Mouse (Mus musculus): ENCODE results near the gene Hrh2. TPM values are rescaled to one million over a fixed set of nuclear protein-coding genes. Genes with fewer than 3 reads are reported as not detected.
A peak's percentile ranks its signal among the peaks of the same experiment; 100 is the strongest.

Hrh2 gene
- total RNA-seq, 2 experiments from 2014 or later, result 1.5 to 7.7 TPM

DNA sequence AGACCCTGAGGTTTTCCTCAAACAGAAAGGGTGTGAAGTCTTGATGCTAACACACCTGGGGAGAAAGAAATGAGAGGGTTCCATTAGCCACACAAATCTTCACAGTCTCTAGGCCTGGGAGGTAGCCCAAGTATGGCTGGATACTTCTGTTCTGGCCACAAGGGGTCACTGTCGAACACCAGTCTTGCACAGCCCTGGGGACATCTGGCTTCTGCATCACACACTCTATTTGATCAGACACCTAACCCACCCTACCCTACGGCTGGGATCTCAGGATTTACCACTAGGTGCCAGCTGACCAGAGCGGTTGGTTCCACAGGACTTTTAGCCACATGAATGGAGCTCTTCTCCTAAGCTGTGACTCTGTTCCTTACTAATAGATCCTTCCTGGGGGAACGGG is 17.2 kb upstream of the Hrh2 start:
- peak; percentile 64; the same call in 1 of the 2 replicates for ATAC-seq (replicated peaks; ENCODE audit: low FRiP score, poor library complexity, severe bottlenecking)

DNA sequence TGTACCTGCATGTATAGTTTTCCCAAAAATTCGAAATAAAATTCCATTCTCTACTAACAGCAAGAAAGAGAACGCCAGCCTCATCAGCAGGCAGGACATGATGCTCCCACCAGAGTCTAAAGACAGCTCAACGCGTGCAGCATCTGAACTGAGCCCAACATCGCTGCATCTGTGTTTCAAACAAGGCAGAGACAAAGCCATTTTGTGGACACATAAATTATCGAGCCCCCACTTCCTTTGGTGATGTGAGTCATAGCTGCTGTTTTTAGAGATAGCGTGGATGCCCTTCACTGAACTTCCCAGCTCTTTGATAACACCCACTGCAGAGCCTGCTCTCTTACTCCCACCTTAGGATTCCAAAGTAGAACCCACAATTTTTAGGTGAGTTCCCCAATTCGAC is 16.5 kb upstream of the Hrh2 start:
- ATAC-seq (replicated peaks; ENCODE audit: low FRiP score, poor library complexity, severe bottlenecking), result no peak

DNA sequence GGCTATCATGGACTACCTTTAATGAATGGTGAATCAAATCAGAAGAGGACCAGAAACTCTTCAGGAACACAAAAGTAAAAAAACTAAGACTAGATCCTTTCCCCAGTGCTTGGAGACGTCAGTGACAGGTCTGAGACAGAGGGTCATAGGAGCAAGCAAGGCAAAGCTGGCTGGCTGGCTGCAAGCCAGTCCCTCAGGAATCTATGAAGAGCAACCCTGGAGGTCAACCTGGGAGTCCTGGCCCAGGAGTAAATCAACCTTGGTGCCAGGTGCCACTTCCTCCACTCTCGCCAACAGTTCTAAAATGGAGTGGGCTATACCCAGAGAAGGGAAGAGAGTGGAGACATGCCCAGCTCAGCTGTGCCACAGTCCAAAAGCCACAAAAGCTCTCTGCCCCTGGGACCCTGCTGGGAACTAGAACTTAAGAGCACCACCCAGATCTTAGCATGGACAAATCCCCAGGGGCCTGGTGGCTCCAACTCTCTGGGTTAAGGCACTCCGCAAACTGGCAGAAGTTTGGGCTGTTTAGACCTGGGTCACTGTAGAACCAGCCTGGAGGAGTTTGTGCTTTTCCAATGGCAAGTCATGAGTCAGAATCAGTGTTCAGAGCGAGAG is 15.4 kb upstream of the Hrh2 start:
- no peak for ATAC-seq (replicated peaks; ENCODE audit: low FRiP score, poor library complexity, severe bottlenecking)

DNA sequence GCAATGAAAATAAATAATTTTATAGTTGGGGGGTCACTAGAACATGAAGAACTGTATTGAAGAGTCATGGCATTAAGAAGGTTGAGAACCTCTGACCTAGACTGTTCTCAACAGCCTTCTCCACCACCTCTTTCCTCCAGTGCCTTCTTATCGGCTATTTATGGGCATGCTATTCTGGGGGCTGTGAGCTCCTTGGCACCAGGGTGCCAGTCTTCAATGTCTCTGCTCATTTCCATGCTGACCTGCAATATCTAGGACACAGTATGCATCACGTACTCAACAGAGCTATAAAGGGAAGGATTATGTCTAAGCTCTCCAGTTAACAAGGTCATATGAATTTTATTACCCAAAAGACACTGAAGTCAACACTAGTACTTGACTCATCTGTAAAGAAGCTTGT is 14.6 kb upstream of the Hrh2 start:
- no peak for ATAC-seq (replicated peaks; ENCODE audit: low FRiP score, poor library complexity, severe bottlenecking)

DNA sequence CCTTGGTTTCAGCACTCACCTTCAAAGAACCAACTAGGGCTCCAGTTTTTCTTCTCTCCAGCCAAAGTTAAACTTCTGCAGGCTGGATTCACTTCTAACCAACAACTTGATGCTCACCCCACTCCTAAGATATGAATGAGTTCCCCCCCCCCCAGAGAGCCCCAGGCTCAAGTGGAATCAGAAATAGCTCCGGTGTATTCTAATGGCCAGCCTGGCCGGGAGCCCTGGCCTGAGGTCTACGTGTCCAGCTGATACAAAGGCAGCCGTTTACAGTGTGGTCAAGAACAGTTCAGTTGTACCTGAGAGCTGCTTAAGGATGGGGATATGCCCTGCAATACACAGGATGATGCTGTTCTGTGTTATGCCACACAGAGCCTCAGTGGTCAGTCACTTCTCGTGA is 13.3 kb upstream of the Hrh2 start:
- no peak for ATAC-seq (replicated peaks; ENCODE audit: low FRiP score, poor library complexity, severe bottlenecking)

DNA sequence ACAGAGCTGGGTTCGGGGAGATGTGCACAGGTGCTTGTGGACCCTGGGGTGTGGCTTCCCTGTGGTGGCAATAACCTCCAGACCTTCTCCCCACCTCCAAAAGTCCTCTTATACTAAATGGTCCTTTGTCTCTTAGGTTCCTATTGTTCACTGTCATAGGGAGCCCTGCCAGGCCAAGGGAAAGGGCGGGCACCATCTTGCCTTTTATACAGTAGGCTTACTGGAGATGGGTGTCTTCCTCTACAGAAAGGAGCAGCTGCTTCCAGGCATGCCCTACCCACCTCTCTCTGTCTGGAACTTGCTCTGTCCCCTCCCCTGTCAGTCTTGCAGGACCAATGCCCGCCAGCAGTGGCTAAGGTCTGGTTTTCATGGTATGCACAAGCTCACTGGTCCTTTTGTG is 12.0 kb upstream of the Hrh2 start:
- ATAC-seq (replicated peaks; ENCODE audit: low FRiP score, poor library complexity, severe bottlenecking), result no peak

DNA sequence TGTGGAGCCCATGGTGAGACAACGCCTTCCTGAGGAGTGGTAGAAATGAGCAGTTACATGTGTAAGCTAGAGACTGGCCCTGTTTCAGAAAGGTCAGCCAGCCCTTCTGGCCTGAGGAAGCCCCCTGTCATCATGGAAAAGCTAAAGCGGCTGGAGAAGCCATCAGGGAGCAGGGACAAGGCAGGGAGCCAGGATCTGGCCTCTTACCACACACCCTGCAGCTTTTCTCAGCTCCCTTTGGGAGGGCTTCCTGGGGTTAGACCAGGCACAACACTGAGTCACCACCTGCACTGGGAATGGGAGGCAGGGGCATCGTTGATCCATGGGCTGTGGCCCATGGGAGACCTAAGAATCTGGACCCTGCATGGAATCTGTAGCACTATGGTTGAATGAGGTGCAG is 11.5 kb upstream of the Hrh2 start:
- no peak for ATAC-seq (replicated peaks; ENCODE audit: low FRiP score, poor library complexity, severe bottlenecking)

DNA sequence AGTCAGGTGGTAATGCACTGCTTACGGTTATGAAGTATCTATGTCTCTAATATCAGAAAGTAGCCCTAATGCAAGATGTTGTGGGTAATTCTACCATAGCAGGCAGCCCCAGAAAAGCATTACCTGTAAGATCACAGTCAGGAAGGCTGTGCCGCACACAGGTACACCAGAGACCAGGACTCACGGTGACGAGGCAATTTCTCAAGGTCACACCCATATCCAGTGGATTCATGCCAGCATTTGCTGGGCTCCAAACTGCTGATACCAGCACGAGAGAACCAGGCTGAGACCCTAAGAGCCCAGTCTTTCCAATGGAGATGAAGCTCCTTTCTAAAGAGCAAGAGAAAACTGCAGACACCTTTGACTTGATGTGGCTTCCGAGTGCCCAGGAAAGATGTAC is 10.6 kb upstream of the Hrh2 start:
- peak; percentile 67; the same call in 1 of the 2 replicates for ATAC-seq (replicated peaks; ENCODE audit: low FRiP score, poor library complexity, severe bottlenecking)

DNA sequence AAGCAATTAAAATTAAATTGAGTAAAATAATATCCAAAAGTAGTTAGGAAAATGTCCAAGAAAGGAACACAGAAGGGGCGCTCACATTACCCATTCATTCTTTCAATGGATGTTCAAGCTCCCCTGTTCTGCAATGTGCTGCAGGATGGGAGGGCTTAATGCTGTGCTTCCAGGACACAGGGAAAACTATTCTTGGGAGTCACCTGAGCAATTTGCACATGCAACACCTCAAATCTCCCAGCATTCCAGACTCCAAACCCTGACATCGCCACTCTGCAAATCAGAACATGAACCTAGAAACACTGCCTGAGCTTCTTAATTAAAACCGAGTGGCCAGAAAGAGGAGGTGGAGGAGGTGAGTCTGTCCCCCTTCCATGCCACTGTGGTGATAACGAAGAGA is 10.0 kb upstream of the Hrh2 start:
- ATAC-seq (replicated peaks; ENCODE audit: low FRiP score, poor library complexity, severe bottlenecking), result no peak

DNA sequence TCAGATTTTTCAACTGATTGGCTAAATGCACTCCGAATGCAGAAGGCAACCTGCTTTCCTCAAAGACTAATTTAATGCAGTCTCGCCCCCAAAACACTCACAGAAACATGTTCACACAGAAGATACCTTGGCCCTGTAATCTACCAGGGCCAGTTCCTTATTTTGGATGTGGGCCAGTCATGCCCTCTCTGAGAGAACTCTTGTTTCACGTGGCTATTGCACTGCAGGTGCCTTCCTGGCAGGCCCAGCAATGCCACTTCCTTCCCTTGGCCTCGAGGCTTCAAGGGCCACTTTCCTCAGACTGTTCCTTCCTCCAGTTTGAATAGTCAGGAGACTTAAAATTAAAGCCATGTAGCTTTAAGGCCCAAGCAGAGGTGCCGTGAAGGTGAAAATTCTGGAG is 5.5 kb upstream of the Hrh2 start:
- no peak for ATAC-seq (replicated peaks; ENCODE audit: low FRiP score, poor library complexity, severe bottlenecking)

DNA sequence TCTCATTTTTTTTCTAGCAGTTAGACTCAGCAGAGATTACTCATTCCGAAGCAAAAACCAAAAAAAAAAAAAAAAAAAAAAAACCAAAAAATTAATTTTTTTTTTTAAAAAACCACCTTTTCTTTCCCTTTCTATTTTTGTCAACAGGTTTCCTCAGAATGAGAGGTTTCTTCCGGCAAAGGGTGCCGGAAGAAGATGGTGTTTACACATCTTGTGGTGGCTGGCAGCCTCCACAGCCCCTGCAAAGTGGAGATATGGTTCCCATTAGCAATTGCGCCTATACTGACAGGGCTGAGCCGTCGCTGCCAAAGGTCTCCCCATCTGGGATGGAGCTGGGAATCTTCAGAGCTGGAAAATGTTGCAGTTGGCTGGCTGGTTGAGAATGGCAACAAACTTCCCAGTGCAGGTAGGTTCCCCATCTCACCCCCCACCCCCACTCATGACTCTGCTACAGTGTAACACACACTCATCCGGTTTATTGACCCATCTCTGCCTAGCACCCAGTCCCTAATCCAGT is 3.7 kb upstream of the Hrh2 start:
- no peak for ATAC-seq (replicated peaks; ENCODE audit: low FRiP score, poor library complexity, severe bottlenecking)

DNA sequence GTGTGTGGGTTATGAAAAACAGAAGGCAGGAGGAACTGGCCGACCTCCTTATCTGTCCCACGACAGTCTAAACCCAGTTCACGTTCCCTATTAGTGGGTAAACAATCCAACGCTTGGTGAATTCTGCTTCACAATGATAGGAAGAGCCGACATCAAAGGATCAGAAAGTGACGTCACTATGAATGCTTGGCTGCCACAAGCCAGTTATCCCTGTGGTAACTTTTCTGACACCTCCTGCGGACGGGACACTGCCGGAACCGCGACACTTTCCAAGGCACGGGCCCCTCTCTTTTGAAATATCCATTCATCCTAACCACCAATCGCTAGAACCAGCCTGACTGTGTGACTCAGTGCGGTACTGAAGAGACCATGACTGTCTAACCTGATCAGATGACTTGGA is 2.0 kb upstream of the Hrh2 start:
- no peak for ATAC-seq (replicated peaks; ENCODE audit: low FRiP score, poor library complexity, severe bottlenecking)

DNA sequence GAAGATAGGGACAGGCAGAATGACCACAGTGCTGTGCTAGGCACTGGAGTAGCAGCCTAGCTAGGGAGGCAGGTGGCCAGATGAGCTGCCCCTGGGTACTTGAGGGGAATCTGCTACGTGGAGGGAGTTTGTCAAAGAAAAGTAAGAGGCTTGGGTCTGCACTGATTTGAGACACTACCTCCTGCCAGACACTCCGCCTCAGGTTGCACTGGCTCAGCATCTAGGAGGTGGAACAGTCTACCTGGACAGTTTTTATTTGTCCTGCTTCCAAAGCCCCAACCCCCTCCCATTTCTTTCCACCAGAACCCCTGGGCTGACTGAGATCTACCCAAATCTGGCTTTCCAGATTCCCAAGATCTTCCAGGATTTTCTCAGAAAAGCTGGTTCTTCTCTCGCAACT is 748 bp upstream of the Hrh2 start:
- no peak for ATAC-seq (replicated peaks; ENCODE audit: low FRiP score, poor library complexity, severe bottlenecking)

DNA sequence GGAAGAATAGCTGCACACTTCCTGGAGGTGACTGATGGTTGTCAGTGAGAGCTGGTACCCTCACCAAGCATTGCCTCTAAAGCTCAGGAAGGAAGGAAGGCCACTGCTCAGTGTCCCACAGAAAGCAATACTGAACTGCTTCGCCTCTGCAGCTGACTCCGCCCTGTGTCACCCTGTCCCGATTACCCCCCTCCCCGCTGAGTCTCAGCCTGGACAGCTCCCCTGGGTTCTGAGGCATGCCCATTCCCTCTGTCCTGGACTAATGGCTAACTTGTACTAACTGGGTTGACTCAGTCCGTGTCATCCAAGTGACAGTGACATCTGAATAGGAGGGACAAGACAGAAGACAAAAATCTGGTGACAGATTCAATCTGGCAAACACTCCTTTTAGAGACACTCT is 1.7 kb downstream of the Hrh2 start:
- ATAC-seq (replicated peaks; ENCODE audit: low FRiP score, poor library complexity, severe bottlenecking), result no peak

DNA sequence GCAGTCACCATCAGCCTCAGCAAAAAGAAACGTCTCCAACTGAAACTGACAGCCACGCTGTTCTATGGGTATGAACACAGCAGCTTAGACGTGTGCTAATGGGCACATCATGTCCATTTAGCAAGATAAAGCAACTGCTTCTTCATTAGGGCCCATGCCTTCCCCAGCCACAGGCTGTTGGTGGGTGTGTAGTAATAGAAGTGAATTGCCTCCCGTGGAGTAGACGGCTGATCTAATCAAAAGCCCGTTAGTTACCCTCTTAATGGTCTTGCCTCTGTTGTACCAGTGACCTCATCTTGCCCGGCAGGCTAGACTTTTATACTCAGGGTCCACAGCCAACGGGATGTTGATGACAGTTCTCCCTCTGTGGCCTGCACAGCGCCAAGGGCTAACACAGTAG is 7.1 kb downstream of the Hrh2 start:
- no peak for ATAC-seq (replicated peaks; ENCODE audit: low FRiP score, poor library complexity, severe bottlenecking)

DNA sequence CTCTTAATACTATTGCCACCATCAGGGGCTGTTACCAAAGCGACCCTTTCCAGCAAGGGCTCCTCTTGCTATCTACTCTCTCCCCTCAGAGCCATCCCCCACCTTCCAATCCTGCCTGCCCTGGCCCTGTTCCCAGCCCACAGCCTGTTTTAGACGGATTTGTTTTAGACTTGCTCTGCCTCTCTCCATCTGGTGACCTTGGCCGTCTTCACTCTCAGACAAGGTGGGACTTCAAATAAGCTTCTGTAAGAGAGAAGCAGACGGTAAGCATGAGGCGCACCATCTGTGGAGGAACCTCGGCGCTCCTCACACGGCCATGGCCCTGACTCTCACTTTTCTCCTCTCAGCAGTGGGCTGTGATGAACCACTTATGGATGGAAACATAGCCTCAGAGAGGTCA is 10.5 kb downstream of the Hrh2 start:
- ATAC-seq (replicated peaks; ENCODE audit: low FRiP score, poor library complexity, severe bottlenecking), result no peak

DNA sequence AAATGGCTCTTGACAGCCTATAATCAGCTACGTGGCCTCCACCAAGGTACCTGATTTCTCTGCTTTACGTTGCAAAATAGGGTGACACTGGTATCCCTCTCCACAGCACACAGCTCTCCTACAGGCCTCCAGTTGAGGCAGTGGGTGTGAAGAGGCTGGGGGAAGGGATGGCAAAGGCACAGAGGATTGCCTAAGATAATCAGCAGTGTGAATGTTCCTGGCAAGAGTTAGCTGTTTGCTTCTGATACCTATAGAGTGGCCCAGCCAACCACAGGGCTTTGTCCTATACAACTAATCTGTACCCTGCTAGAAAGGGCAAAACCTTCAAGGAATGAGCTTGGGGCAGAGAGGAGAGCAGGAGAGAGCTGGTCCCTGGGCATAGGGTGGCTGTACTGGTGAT is 11.5 kb downstream of the Hrh2 start:
- ATAC-seq (replicated peaks; ENCODE audit: low FRiP score, poor library complexity, severe bottlenecking), result no peak

DNA sequence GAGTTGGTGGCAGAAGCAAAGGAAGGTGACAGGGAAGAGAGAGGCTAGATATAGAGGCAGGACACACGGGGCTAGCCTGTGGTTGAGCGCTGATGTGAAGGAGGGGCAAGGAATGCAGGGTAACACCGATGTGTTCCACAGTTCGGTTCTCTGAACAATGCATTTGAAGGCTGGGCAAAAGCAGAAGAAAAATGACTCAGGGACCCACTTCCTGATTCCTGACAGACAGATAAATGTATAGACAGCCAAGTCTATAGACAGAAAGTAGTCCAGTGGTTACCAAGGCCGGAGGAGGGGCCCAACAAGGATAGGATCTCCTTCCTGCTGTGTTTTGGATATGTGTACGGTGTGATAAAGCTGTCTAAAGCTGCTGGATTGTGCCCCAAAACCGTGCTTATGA is 13.3 kb downstream of the Hrh2 start:
- no peak for ATAC-seq (replicated peaks; ENCODE audit: low FRiP score, poor library complexity, severe bottlenecking)

DNA sequence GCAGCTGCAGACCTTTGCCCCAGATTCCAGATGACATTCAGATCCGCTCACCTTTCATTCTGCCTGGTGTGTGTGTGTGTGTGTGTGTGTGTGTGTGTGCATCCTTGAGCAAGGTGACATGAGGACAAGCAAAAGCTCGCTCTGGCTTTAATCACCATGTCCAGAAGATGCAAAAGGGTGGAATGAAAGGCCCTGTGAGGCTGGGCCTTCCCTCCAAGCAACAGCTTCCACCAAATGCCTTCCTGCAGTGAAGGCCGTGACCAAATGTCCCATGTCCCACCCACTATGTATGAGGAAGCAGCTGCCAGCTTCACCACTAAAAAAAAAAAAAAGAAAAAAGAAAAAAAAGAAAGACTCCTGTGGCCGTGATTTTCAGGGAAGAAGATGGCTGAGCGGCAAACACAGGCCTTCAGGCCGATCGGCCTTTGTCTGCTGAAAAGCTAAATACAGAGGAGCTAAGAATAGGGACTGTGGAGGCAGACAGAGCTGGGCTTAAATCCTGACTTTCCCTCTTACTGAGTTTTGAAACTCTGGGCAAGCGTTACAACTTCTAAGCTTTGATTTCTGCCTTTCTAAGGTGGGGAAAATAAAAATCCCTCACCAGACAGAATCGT is 14.3 kb downstream of the Hrh2 start:
- ATAC-seq (replicated peaks; ENCODE audit: low FRiP score, poor library complexity, severe bottlenecking), result no peak

DNA sequence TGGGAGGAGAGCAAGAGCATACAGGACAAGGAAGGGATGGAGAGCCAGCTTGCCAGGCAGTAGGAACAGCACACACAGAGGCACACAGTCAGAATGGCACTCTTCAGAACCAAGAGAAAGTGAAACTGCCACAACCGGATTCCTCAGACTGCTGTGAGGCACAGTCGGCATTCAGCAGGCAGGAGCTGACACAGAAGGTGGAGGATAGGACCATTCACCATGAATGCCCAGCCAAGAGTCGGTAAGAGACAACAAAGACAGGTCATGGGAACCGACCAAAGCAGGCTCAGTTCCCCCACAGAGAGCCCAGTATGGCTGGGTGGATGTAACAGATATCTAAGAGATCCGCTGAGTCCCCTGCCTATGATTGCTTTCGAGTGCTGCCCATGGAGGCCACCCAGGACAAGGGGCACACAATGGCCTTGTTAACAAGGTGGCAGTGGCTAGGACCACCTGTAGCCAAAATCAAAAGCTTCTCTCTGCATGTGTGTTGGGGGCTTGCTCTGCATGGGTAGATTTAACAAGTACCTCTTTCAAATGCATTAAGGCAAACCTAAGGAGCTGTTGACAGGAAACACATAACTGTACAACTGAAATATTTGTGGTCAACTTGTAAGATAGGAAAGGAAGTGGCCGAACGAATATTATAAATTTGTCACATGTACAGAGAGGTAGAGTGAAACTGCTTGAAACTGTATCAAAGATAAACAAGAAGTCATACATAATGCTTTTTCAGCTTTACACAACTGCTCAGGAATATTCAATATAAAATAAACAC is 17.7 kb downstream of the Hrh2 start:
- ATAC-seq (replicated peaks; ENCODE audit: low FRiP score, poor library complexity, severe bottlenecking), result no peak
